In genomic region chr3:89332013-89332412, GRCm38 (mm10) we compare ENCODE assay signal across 17 mouse cellular contexts. TPM values are rescaled to one million over a fixed set of nuclear protein-coding genes. Genes with fewer than 3 reads are reported as not detected.
DNase-seq lines count a peak whose midpoint lies in the region; ATAC-seq and TF ChIP-seq lines count a peak whose summit lies in the region.
"Had no signal": no experiment of that assay in that cellular context is flagged by ENCODE, and none has a peak within 500 bp of the region (broad histone marks: within the 10 kb centered on the region; RNA-seq: fewer than 3 reads in every experiment).

No protein-coding gene starts in this region.

- no peaks in the 10 kb centered on the region for H3K9me3 ChIP-seq in hindbrain, embryonic 10.5 days
- H3K9me3 ChIP-seq in hindbrain, embryonic 16.5 days (ENCODE audit: control insufficient read depth, low read length): no peaks in the 10 kb centered on the region
- H3K9me3 ChIP-seq in forebrain, postnatal 0 days (ENCODE audit: low read length): no peaks in the 10 kb centered on the region
- H3K9me3 ChIP-seq in midbrain, embryonic 16.5 days (replicated peaks; ENCODE audit: control insufficient read depth, low read length, poor library complexity, severe bottlenecking): no peaks in the 10 kb centered on the region
- H3K9me3 ChIP-seq: heart, embryonic 10.5 days; liver, embryonic 15.5 days had no signal

- no peak overlapping the region for H3K9ac ChIP-seq in hindbrain, embryonic 16.5 days (ENCODE audit: low read depth, low read length)
- H3K9ac ChIP-seq in forebrain, postnatal 0 days: no peak overlapping the region
- H3K9ac ChIP-seq in midbrain, embryonic 16.5 days (ENCODE audit: low read depth, low read length): no peak overlapping the region
- H3K9ac ChIP-seq: liver, embryonic 15.5 days had no signal

- no peak for DNase-seq in hindbrain, embryonic 10.5 days (ENCODE audit: low spot score)
- peak; percentile 49 for DNase-seq in brain, adult 2 months (ENCODE audit: low read depth, low spot score)
- peak; percentile 49 for DNase-seq in forebrain, postnatal 0 days
- DNase-seq in gastrocnemius, postnatal 4 days (ENCODE audit: low spot score in 2 of 2): no peak
- DNase-seq in frontal cortex, adult 2 months (ENCODE audit: extremely low spot score in 1 of 2, low spot score in 1 of 2): no peak
- DNase-seq: cerebellum, adult 18-20 months; heart, postnatal 36 days; kidney, adult 2 months; kidney, postnatal 36 days; lung, postnatal 4 days; thymus, postnatal 25 days had no signal

- no peak for ATAC-seq in hindbrain, embryonic 16.5 days
- no peak for ATAC-seq in forebrain, postnatal 0 days
- no peak for ATAC-seq in midbrain, embryonic 16.5 days

- no peak overlapping the region for H3K4me2 ChIP-seq in hindbrain, embryonic 16.5 days (ENCODE audit: low read length)
- H3K4me2 ChIP-seq in forebrain, postnatal 0 days (ENCODE audit: low read depth): no peak overlapping the region
- H3K4me2 ChIP-seq in midbrain, embryonic 16.5 days (ENCODE audit: low read length): no peak overlapping the region
- H3K4me2 ChIP-seq: liver, embryonic 15.5 days had no signal

- 51% methylated on average over 10 of the region's 10 CpGs for WGBS in hindbrain, embryonic 10.5 days
- WGBS in hindbrain, embryonic 16.5 days: 39% methylated on average over 10 of the region's 10 CpGs
- WGBS in forebrain, postnatal 0 days: 32% methylated on average over 10 of the region's 10 CpGs
- 18% methylated on average over 10 of the region's 10 CpGs for WGBS in midbrain, embryonic 16.5 days

- no peak overlapping the region for H3K4me3 ChIP-seq in hindbrain, embryonic 10.5 days
- H3K4me3 ChIP-seq in hindbrain, embryonic 16.5 days (ENCODE audit: low read length): no peak overlapping the region
- H3K4me3 ChIP-seq in forebrain, postnatal 0 days (ENCODE audit: low read depth, low read length): no peak overlapping the region
- H3K4me3 ChIP-seq in midbrain, embryonic 16.5 days (ENCODE audit: low read depth, low read length): no peak overlapping the region
- H3K4me3 ChIP-seq: heart, embryonic 10.5 days; liver, embryonic 15.5 days had no signal

- TF ChIP-seq CTCF in forebrain, postnatal 0 days (IDR thresholded peaks at IDR 0.05; ENCODE audit: low read depth): no peak

- peaks cover 30% of the 10 kb centered on the region for H3K36me3 ChIP-seq in hindbrain, embryonic 10.5 days
- H3K36me3 ChIP-seq in hindbrain, embryonic 16.5 days (ENCODE audit: control insufficient read depth, insufficient read depth, low read length): no peaks in the 10 kb centered on the region
- peaks cover 9% of the 10 kb centered on the region for H3K36me3 ChIP-seq in forebrain, postnatal 0 days (ENCODE audit: insufficient read depth)
- H3K36me3 ChIP-seq in midbrain, embryonic 16.5 days (ENCODE audit: control insufficient read depth, insufficient read depth, low read length): no peaks in the 10 kb centered on the region
- H3K36me3 ChIP-seq: liver, embryonic 15.5 days had no signal

- peaks cover 84% of the 10 kb centered on the region for H3K4me1 ChIP-seq in hindbrain, embryonic 10.5 days (replicated peaks)
- peaks cover 17% of the 10 kb centered on the region for H3K4me1 ChIP-seq in hindbrain, embryonic 16.5 days (ENCODE audit: control insufficient read depth, insufficient read depth, low read depth, low read length)
- H3K4me1 ChIP-seq in forebrain, postnatal 0 days (ENCODE audit: insufficient read depth): peaks cover 17% of the 10 kb centered on the region
- H3K4me1 ChIP-seq in midbrain, embryonic 16.5 days (ENCODE audit: control insufficient read depth, insufficient read depth, low read length): peaks cover 20% of the 10 kb centered on the region

- H3K27ac ChIP-seq in hindbrain, embryonic 10.5 days: peak overlapping the region; percentile 41
- H3K27ac ChIP-seq in hindbrain, embryonic 16.5 days (ENCODE audit: low read depth, low read length): no peak overlapping the region
- H3K27ac ChIP-seq in forebrain, postnatal 0 days (ENCODE audit: low read depth, low read length): no peak overlapping the region
- H3K27ac ChIP-seq in midbrain, embryonic 16.5 days (ENCODE audit: low read length): 0 out of 2 replicates have a peak overlapping the region, but pooled peaks have one; percentile 24
- H3K27ac ChIP-seq: heart, embryonic 10.5 days; liver, embryonic 15.5 days had no signal

- peaks cover 35% of the 10 kb centered on the region; the same call in 1 of the 2 replicates for H3K27me3 ChIP-seq in hindbrain, embryonic 10.5 days (ENCODE audit: insufficient read depth, poor library complexity, severe bottlenecking)
- H3K27me3 ChIP-seq in hindbrain, embryonic 16.5 days (replicated peaks; ENCODE audit: control insufficient read depth, insufficient read depth, low read length): no peaks in the 10 kb centered on the region
- H3K27me3 ChIP-seq in forebrain, postnatal 0 days (ENCODE audit: insufficient read depth, low read length): no peaks in the 10 kb centered on the region
- H3K27me3 ChIP-seq in midbrain, embryonic 16.5 days (ENCODE audit: control insufficient read depth, insufficient read depth, low read depth, low read length): no peaks in the 10 kb centered on the region

RNA-seq across cellular contexts. Expression of gene Efna4, which starts 5.8 kb away (rescaled TPM):
- 22.4 and 23.2 TPM in 2 replicates for polyA plus RNA-seq in hindbrain, embryonic 10.5 days (2016; fragmentation: Nextera tagmentation; extraction: Ambion mirVana)
- 3.9 and 5.0 TPM in 2 replicates for polyA plus RNA-seq in hindbrain, embryonic 16.5 days (2015; fragmentation: Nextera tagmentation; extraction: Ambion mirVana)
- total RNA-seq in forebrain, postnatal 0 days (2014; rRNA removed): 8.4 and 11.1 TPM in 2 replicates
- 7.8 and 8.1 TPM in 2 replicates for polyA plus RNA-seq in forebrain, postnatal 0 days (2015; fragmentation: Nextera tagmentation; extraction: Ambion mirVana)
- polyA plus RNA-seq in midbrain, embryonic 16.5 days (2015; fragmentation: Nextera tagmentation; extraction: Ambion mirVana): 3.7 and 4.2 TPM in 2 replicates
- 1 to 10 TPM; 2.6 to 2.8 TPM for total RNA-seq in gastrocnemius, postnatal 4 days (2021)
- 0.76 and 1.2 TPM in 2 replicates for polyA plus RNA-seq in frontal cortex, adult 2 months (2012; rRNA removed)
- total RNA-seq: gastrocnemius, adult 8-10 months had no signal

RNA-seq across cellular contexts. Expression of gene Efna3, which starts 9.2 kb away (rescaled TPM):
- polyA plus RNA-seq in hindbrain, embryonic 10.5 days (2016; fragmentation: Nextera tagmentation; extraction: Ambion mirVana): 5.9 and 10.7 TPM in 2 replicates
- 77.9 and 78.0 TPM in 2 replicates for polyA plus RNA-seq in hindbrain, embryonic 16.5 days (2015; fragmentation: Nextera tagmentation; extraction: Ambion mirVana)
- 76.7 and 80.7 TPM in 2 replicates for total RNA-seq in forebrain, postnatal 0 days (2014; rRNA removed)
- polyA plus RNA-seq in forebrain, postnatal 0 days (2015; fragmentation: Nextera tagmentation; extraction: Ambion mirVana): 68.9 and 73.8 TPM in 2 replicates
- 40.5 and 59.0 TPM in 2 replicates for polyA plus RNA-seq in midbrain, embryonic 16.5 days (2015; fragmentation: Nextera tagmentation; extraction: Ambion mirVana)
- not detected for total RNA-seq in gastrocnemius, postnatal 4 days (2021)
- 68.0 and 78.5 TPM in 2 replicates for polyA plus RNA-seq in frontal cortex, adult 2 months (2012; rRNA removed)
- total RNA-seq: gastrocnemius, adult 8-10 months; heart, postnatal 36 days had no signal

RNA-seq across cellular contexts. Expression of gene Adam15, which starts 17.8 kb away (rescaled TPM):
- polyA plus RNA-seq in hindbrain, embryonic 10.5 days (2016; fragmentation: Nextera tagmentation; extraction: Ambion mirVana): 36.4 and 38.1 TPM in 2 replicates
- polyA plus RNA-seq in hindbrain, embryonic 16.5 days (2015; fragmentation: Nextera tagmentation; extraction: Ambion mirVana): 74.6 and 84.1 TPM in 2 replicates
- 47.9 and 53.3 TPM in 2 replicates for total RNA-seq in forebrain, postnatal 0 days (2014; rRNA removed)
- polyA plus RNA-seq in forebrain, postnatal 0 days (2015; fragmentation: Nextera tagmentation; extraction: Ambion mirVana): 50.1 and 56.4 TPM in 2 replicates
- 60.6 and 78.2 TPM in 2 replicates for polyA plus RNA-seq in midbrain, embryonic 16.5 days (2015; fragmentation: Nextera tagmentation; extraction: Ambion mirVana)
- 10 to 100 TPM; 54.6 to 55.8 TPM for total RNA-seq in gastrocnemius, postnatal 4 days (2021)
- 148 and 157 TPM in 2 replicates for polyA plus RNA-seq in frontal cortex, adult 2 months (2012; rRNA removed)

RNA-seq across cellular contexts. Expression of gene Dcst2, which starts 29.8 kb away (rescaled TPM):
- polyA plus RNA-seq in hindbrain, embryonic 10.5 days (2016; fragmentation: Nextera tagmentation; extraction: Ambion mirVana): 0.34 TPM in 1 of 2 replicates, not detected in the other
- polyA plus RNA-seq in hindbrain, embryonic 16.5 days (2015; fragmentation: Nextera tagmentation; extraction: Ambion mirVana): 0.10 and 0.11 TPM in 2 replicates
- 0.19 and 0.46 TPM in 2 replicates for total RNA-seq in forebrain, postnatal 0 days (2014; rRNA removed)
- 0.43 and 0.56 TPM in 2 replicates for polyA plus RNA-seq in forebrain, postnatal 0 days (2015; fragmentation: Nextera tagmentation; extraction: Ambion mirVana)
- polyA plus RNA-seq in midbrain, embryonic 16.5 days (2015; fragmentation: Nextera tagmentation; extraction: Ambion mirVana): 0.09 and 0.25 TPM in 2 replicates
- total RNA-seq in gastrocnemius, postnatal 4 days (2021): under 1 TPM; 0.12 to 0.16 TPM
- polyA plus RNA-seq in frontal cortex, adult 2 months (2012; rRNA removed): 0.68 and 0.86 TPM in 2 replicates
- total RNA-seq: heart, postnatal 36 days; MEL had no signal

RNA-seq across cellular contexts. Expression of gene Dcst1, which starts 33.0 kb away (rescaled TPM):
- polyA plus RNA-seq in hindbrain, embryonic 10.5 days (2016; fragmentation: Nextera tagmentation; extraction: Ambion mirVana): 0.09 and 0.33 TPM in 2 replicates
- polyA plus RNA-seq in hindbrain, embryonic 16.5 days (2015; fragmentation: Nextera tagmentation; extraction: Ambion mirVana): 0.66 and 1.1 TPM in 2 replicates
- total RNA-seq in forebrain, postnatal 0 days (2014; rRNA removed): 0.15 TPM in 1 of 2 replicates, not detected in the other
- 0.89 and 1.3 TPM in 2 replicates for polyA plus RNA-seq in forebrain, postnatal 0 days (2015; fragmentation: Nextera tagmentation; extraction: Ambion mirVana)
- polyA plus RNA-seq in midbrain, embryonic 16.5 days (2015; fragmentation: Nextera tagmentation; extraction: Ambion mirVana): 0.96 and 0.98 TPM in 2 replicates
- under 1 TPM; 0.27 to 0.34 TPM for total RNA-seq in gastrocnemius, postnatal 4 days (2021)
- 0.08 TPM in 2 replicates for polyA plus RNA-seq in frontal cortex, adult 2 months (2012; rRNA removed)
- total RNA-seq: gastrocnemius, adult 8-10 months; heart, postnatal 36 days had no signal
- polyA plus RNA-seq: liver, embryonic 15.5 days had no signal

Comparison
In these comparisons a context has a peak if more than half of its experiments do, and no peak if none do; other contexts are left out.
1. H3K27ac ChIP-seq: peak in hindbrain, embryonic 10.5 days (single experiment) and midbrain, embryonic 16.5 days (single experiment); none in hindbrain, embryonic 16.5 days (single experiment) and forebrain, postnatal 0 days (single experiment).
2. DNase-seq: peak in brain, adult 2 months (single experiment) and forebrain, postnatal 0 days (single experiment); none in hindbrain, embryonic 10.5 days (single experiment), gastrocnemius, postnatal 4 days (0 of 2) and frontal cortex, adult 2 months (0 of 2).